In genomic region chr6:49519053-49519452, GRCm38 (mm10) we compare ENCODE assay signal across 9 mouse cellular contexts.
DNase-seq lines count a peak whose midpoint lies in the region; ATAC-seq and TF ChIP-seq lines count a peak whose summit lies in the region.
"Had no signal": no experiment of that assay in that cellular context is flagged by ENCODE, and none has a peak within 500 bp of the region (broad histone marks: within the 10 kb centered on the region; RNA-seq: fewer than 3 reads in every experiment).

No protein-coding gene starts in this region.

- TF ChIP-seq POLR2A in ES-Bruce4 (IDR thresholded peaks at IDR 0.05; ENCODE audit: insufficient read depth, low read length) = no peak

- H3K4me1 ChIP-seq in ES-Bruce4 (ENCODE audit: control insufficient read depth, insufficient read depth, low read length) = no peaks in the 10 kb centered on the region
- H3K4me1 ChIP-seq: limb, embryonic 13.5 days had no signal

- no peaks in the 10 kb centered on the region for H3K36me3 ChIP-seq in ES-Bruce4 (ENCODE audit: control insufficient read depth, insufficient read depth, low read length, poor library complexity, severe bottlenecking)
- H3K36me3 ChIP-seq: limb, embryonic 13.5 days had no signal

- no peaks in the 10 kb centered on the region for H3K9me3 ChIP-seq in ES-Bruce4 (replicated peaks; ENCODE audit: control insufficient read depth, insufficient read depth, low read length, poor library complexity, severe bottlenecking)
- H3K9me3 ChIP-seq: limb, embryonic 13.5 days had no signal

- no peak for ATAC-seq in megakaryocyte, adult 5-6 weeks (ENCODE audit: poor library complexity, severe bottlenecking)

- H3K27me3 ChIP-seq in ES-Bruce4 (ENCODE audit: control insufficient read depth, insufficient read depth, low read length, poor library complexity, severe bottlenecking) = no peaks in the 10 kb centered on the region
- H3K27me3 ChIP-seq: limb, embryonic 13.5 days had no signal

- no peak overlapping the region for H3K4me3 ChIP-seq in ES-Bruce4 (ENCODE audit: low read depth, low read length)
- H3K4me3 ChIP-seq in layer of hippocampus, adult 2 months = no peak overlapping the region
- H3K4me3 ChIP-seq: limb, embryonic 13.5 days had no signal

- H3K27ac ChIP-seq in ES-Bruce4 (ENCODE audit: insufficient read depth, low read length) = no peak overlapping the region
- H3K27ac ChIP-seq in layer of hippocampus, adult 2 months = no peak overlapping the region
- H3K27ac ChIP-seq: limb, embryonic 13.5 days had no signal

- TF ChIP-seq CTCF in ES-Bruce4 (IDR thresholded peaks at IDR 0.05; ENCODE audit: low read depth, low read length) = peak; percentile 88
- TF ChIP-seq CTCF in layer of hippocampus, adult 2 months (conservative IDR thresholded peaks at IDR 0.05) = peak; percentile 93

- peak; percentile 9 for DNase-seq in adrenal gland, adult 8-10 months
- peak; percentile 31 for DNase-seq in embryo, embryonic 11.5 days (ENCODE audit: low read depth, low spot score)
- peak; percentile 37 to 71 for DNase-seq in gastrocnemius, postnatal 4 days (ENCODE audit: low spot score in 2 of 2)
- peak; percentile 63 to 88 for DNase-seq in layer of hippocampus, adult 2 months (ENCODE audit: low spot score in 2 of 2)
- peak; percentile 70 for DNase-seq in lung, postnatal 14 days
- peak; percentile 78 for DNase-seq in right cerebral cortex, postnatal 14 days

- no peak overlapping the region for H3K9ac ChIP-seq in ES-Bruce4 (ENCODE audit: low read depth, poor library complexity, severe bottlenecking)
- H3K9ac ChIP-seq: limb, embryonic 13.5 days had no signal

- TF ChIP-seq EP300 in ES-Bruce4 (IDR thresholded peaks at IDR 0.05; ENCODE audit: insufficient read depth, low read depth, low read length) = no peak

Comparison
In these comparisons a context has a peak if more than half of its experiments do, and no peak if none do; other contexts are left out.
1. DNase-seq: peak in every context shown above with its lines; median percentile 78 in right cerebral cortex, postnatal 14 days; 76 in layer of hippocampus, adult 2 months; 70 in lung, postnatal 14 days; 54 in gastrocnemius, postnatal 4 days; 31 in embryo, embryonic 11.5 days; 9 in adrenal gland, adult 8-10 months.